Mouse (Mus musculus) stomach, embryonic 16.5 days (tissue): Measurements from ENCODE around the gene Foxn3. TPM values are rescaled to one million over a fixed set of nuclear protein-coding genes. Genes with fewer than 3 reads are reported as not detected.

Source experiments
- ATAC-seq: fragments of 200-750 bp; cut with Nextera tagmentation; 2 replicates; pipeline ENCODE4 v1.8.0; 2017; ENCODE audit warnings: moderate number of reproducible peaks, moderate TSS enrichment; ENCODE audit not compliant: insufficient read depth, low FRiP score
- H3K27ac ChIP-seq: fragments of 300-500 bp; sonication (generic); 2 replicates; pipeline ENCODE4 v1.5.1; 2014; ENCODE audit warnings: low read length
- H3K27me3 ChIP-seq: fragments of 300-500 bp; sonication (generic); 2 replicates; pipeline ENCODE4 v1.6.1; 2014; ENCODE audit warnings: low read length, control low read depth, mixed read lengths; ENCODE audit not compliant: control insufficient read depth, insufficient read depth
- H3K36me3 ChIP-seq: fragments of 300-500 bp; sonication (generic); 2 replicates; pipeline ENCODE4 v1.6.1; 2014; ENCODE audit warnings: low read length; ENCODE audit not compliant: control insufficient read depth, insufficient read depth
- H3K4me1 ChIP-seq: fragments of 300-500 bp; sonication (generic); 2 replicates; pipeline ENCODE4 v1.6.1; 2014; ENCODE audit warnings: low read length, control low read depth, mixed read lengths; ENCODE audit not compliant: control insufficient read depth, insufficient read depth
- H3K4me2 ChIP-seq: fragments of 300-500 bp; sonication (generic); 2 replicates; pipeline ENCODE4 v1.6.1; 2014; ENCODE audit warnings: low read depth, low read length, mixed read lengths
- H3K4me3 ChIP-seq: fragments of 300-500 bp; sonication (generic); replicated peaks from 2 replicates; pipeline ENCODE4 v1.5.1; 2014; ENCODE audit warnings: mild to moderate bottlenecking, low read length
- H3K9ac ChIP-seq: fragments of 300-500 bp; sonication (generic); 2 replicates; pipeline ENCODE4 v1.6.1; 2014; ENCODE audit warnings: low read length
- H3K9me3 ChIP-seq: fragments of 300-500 bp; sonication (generic); replicated peaks from 2 replicates; pipeline ENCODE4 v1.6.1; 2016; ENCODE audit warnings: low read length, control low read depth; ENCODE audit not compliant: control insufficient read depth
- WGBS: fragments of 180-500 bp; shearing (Covaris S2); extraction: QIAGEN DNeasy Blood & Tissue Kit; methylation state at CpG from one replicate; pipeline ENCODE4 v1.1.7; 2014; 5-methylcytosine and 5-hydroxymethylcytosine counted together
- polyA plus RNA-seq: library from polyadenylated mRNA; unstranded; fragments of >200 nt; fragmentation: Nextera tagmentation; extraction: Ambion mirVana; gene quantifications from 2 replicates; pipeline ENCODE4 v1.2.1, GENCODE M21; 2015

Foxn3 gene
- polyA plus RNA-seq, 1 experiment from 2014 or later = 58.3 TPM

GRCm38 (mm10) chr12:99522882-99523281, 40.5 kb downstream of the Foxn3 start:
- 79% methylated on average over 2 of the region's 2 CpGs for WGBS
- ATAC-seq = no peak
- Histone ChIP-seq H3K4me3 (no peak overlapping the region), H3K4me2 (no peak overlapping the region), H3K36me3 (no peaks in the 10 kb centered on the region), H3K4me1 (peaks cover 7% of the 10 kb centered on the region), H3K9me3 (no peaks in the 10 kb centered on the region), H3K27me3 (no peaks in the 10 kb centered on the region), H3K9ac (no peak overlapping the region), H3K27ac (no peak overlapping the region)

- H3K27ac ChIP-seq = no peak overlapping the region
- 85% methylated on average over 4 of the region's 4 CpGs for WGBS
- H3K36me3 ChIP-seq = no peaks in the 10 kb centered on the region
- H3K4me2 ChIP-seq = no peak overlapping the region
- no peaks in the 10 kb centered on the region for H3K27me3 ChIP-seq
- H3K4me3 ChIP-seq = no peak overlapping the region
- no peaks in the 10 kb centered on the region for H3K9me3 ChIP-seq
- no peak for ATAC-seq
- no peak overlapping the region for H3K9ac ChIP-seq
- no peaks in the 10 kb centered on the region for H3K4me1 ChIP-seq
Measured at GRCm38 (mm10) chr12:99519862-99520261, 43.5 kb downstream of the Foxn3 start.

- ATAC-seq = no peak
- no peak overlapping the region for H3K9ac ChIP-seq
- no peak overlapping the region for H3K4me3 ChIP-seq
- H3K9me3 ChIP-seq = no peaks in the 10 kb centered on the region
- WGBS = 63% methylated on average over 9 of the region's 9 CpGs
- H3K36me3 ChIP-seq = no peaks in the 10 kb centered on the region
- H3K27ac ChIP-seq = no peak overlapping the region
- H3K4me1 ChIP-seq = no peaks in the 10 kb centered on the region
- H3K4me2 ChIP-seq = no peak overlapping the region
- no peaks in the 10 kb centered on the region for H3K27me3 ChIP-seq
Measured at GRCm38 (mm10) chr12:99519191-99519614, 44.2 kb downstream of the Foxn3 start.

GRCm38 (mm10) chr12:99518640-99519039, 44.7 kb downstream of the Foxn3 start:
- no peaks in the 10 kb centered on the region for H3K36me3 ChIP-seq
- H3K9ac ChIP-seq = no peak overlapping the region
- no peaks in the 10 kb centered on the region for H3K27me3 ChIP-seq
- H3K4me1 ChIP-seq = no peaks in the 10 kb centered on the region
- no peaks in the 10 kb centered on the region for H3K9me3 ChIP-seq
- WGBS = 92% methylated on average over 10 of the region's 10 CpGs
- no peak for ATAC-seq
- H3K27ac ChIP-seq = no peak overlapping the region
- no peak overlapping the region for H3K4me3 ChIP-seq
- H3K4me2 ChIP-seq = no peak overlapping the region

GRCm38 (mm10) chr12:99518126-99518525, 45.3 kb downstream of the Foxn3 start:
- Histone ChIP-seq H3K9ac (no peak overlapping the region), H3K9me3 (no peaks in the 10 kb centered on the region), H3K36me3 (no peaks in the 10 kb centered on the region), H3K27me3 (no peaks in the 10 kb centered on the region), H3K27ac (no peak overlapping the region), H3K4me3 (no peak overlapping the region), H3K4me1 (no peaks in the 10 kb centered on the region), H3K4me2 (no peak overlapping the region)
- ATAC-seq = no peak
- WGBS = 87% methylated on average over 12 of the region's 12 CpGs

GRCm38 (mm10) chr12:99517296-99517695, 46.1 kb downstream of the Foxn3 start:
- Histone ChIP-seq H3K9ac (no peak overlapping the region), H3K9me3 (no peaks in the 10 kb centered on the region), H3K27ac (no peak overlapping the region), H3K36me3 (no peaks in the 10 kb centered on the region), H3K4me3 (no peak overlapping the region), H3K27me3 (no peaks in the 10 kb centered on the region), H3K4me1 (no peaks in the 10 kb centered on the region), H3K4me2 (no peak overlapping the region)
- no peak for ATAC-seq
- 91% methylated on average over 5 of the region's 5 CpGs for WGBS

GRCm38 (mm10) chr12:99515481-99515880, 47.9 kb downstream of the Foxn3 start:
- no peak overlapping the region for H3K9ac ChIP-seq

GRCm38 (mm10) chr12:99511644-99512043, 51.7 kb downstream of the Foxn3 start:
- Histone ChIP-seq H3K27me3 (no peaks in the 10 kb centered on the region), H3K27ac (no peak overlapping the region), H3K9ac (no peak overlapping the region), H3K4me1 (no peaks in the 10 kb centered on the region), H3K4me2 (no peak overlapping the region), H3K4me3 (no peak overlapping the region), H3K9me3 (no peaks in the 10 kb centered on the region), H3K36me3 (no peaks in the 10 kb centered on the region)
- WGBS = 78% methylated on average over 5 of the region's 5 CpGs
- no peak for ATAC-seq

More at GRCm38 (mm10) chr12:99515481-99515880, 47.9 kb downstream of the Foxn3 start:
- no peak overlapping the region for H3K27ac ChIP-seq
- no peaks in the 10 kb centered on the region for H3K9me3 ChIP-seq
- H3K27me3 ChIP-seq = no peaks in the 10 kb centered on the region
- no peak overlapping the region for H3K4me2 ChIP-seq
- 73% methylated on average over 3 of the region's 3 CpGs for WGBS
- no peak for ATAC-seq
- H3K4me1 ChIP-seq = no peaks in the 10 kb centered on the region
- H3K36me3 ChIP-seq = no peaks in the 10 kb centered on the region
- H3K4me3 ChIP-seq = no peak overlapping the region

GRCm38 (mm10) chr12:99510759-99511158, 52.6 kb downstream of the Foxn3 start:
- Histone ChIP-seq H3K27me3 (no peaks in the 10 kb centered on the region), H3K9me3 (no peaks in the 10 kb centered on the region), H3K4me3 (no peak overlapping the region), H3K4me1 (no peaks in the 10 kb centered on the region), H3K36me3 (no peaks in the 10 kb centered on the region), H3K27ac (no peak overlapping the region), H3K4me2 (no peak overlapping the region), H3K9ac (no peak overlapping the region)
- WGBS = 47% methylated on average over 5 of the region's 5 CpGs
- ATAC-seq = no peak

GRCm38 (mm10) chr12:99502225-99502624, 61.2 kb downstream of the Foxn3 start:
- no peaks in the 10 kb centered on the region for H3K36me3 ChIP-seq
- no peak overlapping the region for H3K4me2 ChIP-seq
- no peak for ATAC-seq
- WGBS = 70% methylated on average over 4 of the region's 4 CpGs
- no peak overlapping the region for H3K4me3 ChIP-seq
- H3K9ac ChIP-seq = no peak overlapping the region
- H3K9me3 ChIP-seq = no peaks in the 10 kb centered on the region
- H3K4me1 ChIP-seq = no peaks in the 10 kb centered on the region
- H3K27ac ChIP-seq = no peak overlapping the region
- no peaks in the 10 kb centered on the region for H3K27me3 ChIP-seq
